Mouse (Mus musculus) Muller cell, postnatal 12 days (primary cell): Measurements from ENCODE around the gene Cth.

ENCODE experiments used
- DNase-seq: peaks from one replicate; pipeline ENCODE4 v3.0.0-alpha.2; 2015; ENCODE audit errors: inconsistent ontology term

Gene Cth

GRCm38 (mm10) chr3:157912155-157912554, 12.7 kb downstream of the Cth start:
- DNase-seq = no peak

GRCm38 (mm10) chr3:157910262-157910661, 14.6 kb downstream of the Cth start:
- no peak for DNase-seq

GRCm38 (mm10) chr3:157908166-157908565, 16.7 kb downstream of the Cth start:
- no peak for DNase-seq

GRCm38 (mm10) chr3:157901721-157902120, 23.2 kb downstream of the Cth start:
- DNase-seq = no peak

GRCm38 (mm10) chr3:157899986-157900385, 24.9 kb downstream of the Cth start:
- no peak for DNase-seq

- DNase-seq = no peak
Measured at GRCm38 (mm10) chr3:157897645-157898044, 27.2 kb downstream of the Cth start.

- DNase-seq = no peak
Measured at GRCm38 (mm10) chr3:157891819-157892218, 33.1 kb downstream of the Cth start.

GRCm38 (mm10) chr3:157884081-157884643, 40.7 kb downstream of the Cth start:
- peak; percentile 42 for DNase-seq

- no peak for DNase-seq
Measured at GRCm38 (mm10) chr3:157883085-157883484, 41.8 kb downstream of the Cth start.

- no peak for DNase-seq
Measured at GRCm38 (mm10) chr3:157881992-157882391, 42.9 kb downstream of the Cth start.

GRCm38 (mm10) chr3:157880983-157881382, 43.9 kb downstream of the Cth start:
- peak; percentile 70 for DNase-seq

- no peak for DNase-seq
Measured at GRCm38 (mm10) chr3:157877847-157878246, 47.0 kb downstream of the Cth start.

- peak; percentile 26 for DNase-seq
Measured at GRCm38 (mm10) chr3:157876439-157877156, 48.3 kb downstream of the Cth start.

- DNase-seq = no peak
Measured at GRCm38 (mm10) chr3:157872897-157873296, 52.0 kb downstream of the Cth start.

- DNase-seq = no peak
Measured at GRCm38 (mm10) chr3:157867836-157868235, 57.0 kb downstream of the Cth start.

- no peak for DNase-seq
Measured at GRCm38 (mm10) chr3:157866251-157866650, 58.6 kb downstream of the Cth start.

- DNase-seq = peak; percentile 49
Measured at GRCm38 (mm10) chr3:157865848-157866247, 59.0 kb downstream of the Cth start.

GRCm38 (mm10) chr3:157865431-157865830, 59.4 kb downstream of the Cth start:
- DNase-seq = peak; percentile 84

- no peak for DNase-seq
Measured at GRCm38 (mm10) chr3:157852806-157853205, 72.1 kb downstream of the Cth start.

- no peak for DNase-seq
Measured at GRCm38 (mm10) chr3:157848503-157848902, 76.4 kb downstream of the Cth start.

- DNase-seq = no peak
Measured at GRCm38 (mm10) chr3:157847338-157848284, 77.3 kb downstream of the Cth start.
